Mouse (Mus musculus): ENCODE data around the gene Tmed6. TPM values are rescaled to one million over a fixed set of nuclear protein-coding genes. Genes with fewer than 3 reads are reported as not detected.

The Tmed6 gene
- 0.45 TPM for polyA plus RNA-seq (2017; shearing (Covaris generic))

DNA sequence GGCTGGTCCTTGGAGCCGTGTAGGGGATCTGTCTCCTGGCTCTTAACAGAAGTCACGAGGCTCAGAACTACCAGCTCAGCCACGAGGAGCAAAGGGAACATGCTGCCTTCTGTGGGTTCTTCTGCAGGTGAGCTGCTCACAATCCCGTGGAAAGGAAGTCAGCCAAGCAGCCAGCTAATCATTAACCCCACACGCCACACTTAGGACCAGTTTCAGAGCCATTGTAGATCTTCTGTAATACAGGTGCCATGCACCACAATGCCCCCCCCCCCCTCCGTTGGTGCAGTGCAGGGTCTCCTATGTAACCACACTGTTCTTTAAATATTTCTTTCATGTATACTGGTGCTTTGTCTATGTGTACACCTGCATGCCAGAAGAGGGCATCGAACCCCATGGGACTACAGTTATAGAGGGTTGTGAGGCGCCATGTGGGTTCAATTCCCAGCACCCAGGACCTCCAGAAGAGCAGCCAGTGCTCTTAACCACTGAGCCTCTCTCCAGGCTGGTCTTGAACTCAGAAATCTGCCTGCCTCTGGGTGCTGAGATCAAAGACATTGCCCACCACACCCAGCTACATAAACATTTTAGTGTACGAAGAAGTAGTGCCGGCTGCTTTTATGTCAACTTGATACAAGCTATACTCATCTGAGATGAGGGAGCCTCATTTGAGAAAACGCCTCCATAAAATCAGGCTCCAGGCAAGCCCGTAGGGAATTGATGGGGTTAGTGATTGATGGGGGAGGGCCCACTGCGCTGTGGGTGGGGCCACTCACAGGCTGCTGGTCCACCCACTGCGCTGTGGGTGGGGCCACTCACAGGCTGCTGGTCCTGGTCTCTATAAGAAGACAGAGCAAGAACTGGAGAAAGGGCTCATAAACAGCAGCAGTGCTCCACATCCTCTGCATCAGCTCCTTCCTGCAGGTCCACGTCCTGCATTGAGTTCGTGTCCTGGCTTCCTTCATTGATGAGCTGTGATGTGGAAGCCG, at the start of gene Tmed6:
Gene Tmed6, minus strand, starts transcription at position 134 of the 986 bp plus-strand sequence.

DNA sequence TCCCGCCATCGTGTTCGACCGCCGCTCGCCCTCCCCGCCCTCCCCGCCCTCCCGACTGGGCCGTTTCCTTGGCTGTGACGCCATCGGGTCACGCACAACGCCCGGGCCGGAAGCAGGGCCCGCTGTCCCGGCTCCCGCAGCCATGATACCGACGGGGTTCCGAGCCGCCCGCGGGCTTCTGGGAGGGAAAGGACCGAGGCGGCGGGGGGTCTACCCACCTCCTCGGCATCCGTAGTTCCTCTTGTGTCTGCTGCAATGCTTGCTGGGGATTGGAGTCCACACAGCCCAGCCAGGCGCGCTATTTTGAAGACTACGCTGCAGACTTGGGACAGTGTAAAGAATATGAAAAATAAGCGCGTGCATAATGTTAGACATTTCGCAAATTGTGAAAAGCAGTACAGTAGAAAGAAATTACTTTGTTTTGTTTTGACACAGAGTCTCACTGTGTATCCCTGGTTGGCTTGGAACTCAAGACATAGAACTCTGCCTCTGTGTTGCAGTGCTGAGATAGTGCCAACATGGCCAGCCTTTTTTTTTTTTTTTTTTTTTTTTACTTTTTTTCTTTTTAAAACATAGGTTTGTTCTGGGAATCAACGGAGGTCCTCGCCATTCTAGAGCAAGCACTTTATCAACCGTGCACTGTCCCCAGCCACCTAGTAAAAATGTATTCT, 31.1 kb upstream of the Tmed6 start, which contains the start of gene Terf2:
Gene Terf2, minus strand, starts transcription at position 182 of the 671 bp plus-strand sequence.

DNA sequence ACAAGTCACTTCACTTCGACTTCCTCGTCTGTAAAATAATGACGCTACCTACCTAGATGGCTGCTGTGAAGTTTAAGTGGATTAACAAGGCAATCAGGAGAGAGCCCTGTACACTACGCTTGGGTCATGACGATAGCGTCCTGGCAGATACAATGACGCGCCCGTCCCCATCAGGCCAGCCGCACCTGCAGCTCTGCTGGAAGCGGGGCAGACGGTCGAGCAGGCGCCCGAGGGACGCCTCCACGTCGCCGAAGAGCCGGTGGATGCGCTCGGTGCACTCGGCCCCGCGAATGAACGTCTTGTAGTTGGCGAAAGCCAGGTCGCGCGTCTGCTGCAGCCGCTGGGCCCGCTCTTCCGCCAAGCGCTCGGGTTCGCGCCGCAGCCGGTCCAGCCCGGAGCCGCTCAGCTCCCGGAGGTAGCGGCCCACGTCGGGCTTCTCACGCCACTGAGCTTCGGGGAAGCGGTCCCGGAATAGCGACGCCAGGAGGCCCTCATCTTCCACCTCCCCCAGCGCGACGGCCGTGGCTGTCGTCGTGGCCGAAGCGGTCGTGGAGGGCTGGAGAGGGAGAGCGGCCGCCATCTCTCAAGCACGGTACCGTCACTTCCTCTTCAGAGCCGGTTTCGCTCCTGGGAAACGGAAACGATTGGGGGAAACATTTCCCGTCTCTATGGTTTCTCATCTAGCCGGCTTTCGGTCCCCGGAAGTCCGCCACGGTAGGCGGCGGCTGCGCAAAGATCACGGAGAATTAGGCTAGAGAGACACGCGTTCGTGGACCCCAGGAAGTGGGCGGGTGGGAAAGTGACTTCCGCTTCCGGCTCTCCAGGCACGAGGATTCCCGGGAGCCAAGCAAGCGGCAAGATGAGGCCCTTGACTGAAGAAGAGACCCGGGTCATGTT, 9.1 kb downstream of the Tmed6 start, which contains the start of the genes Cog8 and Nip7:
Gene Cog8, minus strand, starts transcription at position 614 of the 897 bp plus-strand sequence.
Gene Nip7, plus strand, starts transcription at position 802 of the 897 bp plus-strand sequence.

DNA sequence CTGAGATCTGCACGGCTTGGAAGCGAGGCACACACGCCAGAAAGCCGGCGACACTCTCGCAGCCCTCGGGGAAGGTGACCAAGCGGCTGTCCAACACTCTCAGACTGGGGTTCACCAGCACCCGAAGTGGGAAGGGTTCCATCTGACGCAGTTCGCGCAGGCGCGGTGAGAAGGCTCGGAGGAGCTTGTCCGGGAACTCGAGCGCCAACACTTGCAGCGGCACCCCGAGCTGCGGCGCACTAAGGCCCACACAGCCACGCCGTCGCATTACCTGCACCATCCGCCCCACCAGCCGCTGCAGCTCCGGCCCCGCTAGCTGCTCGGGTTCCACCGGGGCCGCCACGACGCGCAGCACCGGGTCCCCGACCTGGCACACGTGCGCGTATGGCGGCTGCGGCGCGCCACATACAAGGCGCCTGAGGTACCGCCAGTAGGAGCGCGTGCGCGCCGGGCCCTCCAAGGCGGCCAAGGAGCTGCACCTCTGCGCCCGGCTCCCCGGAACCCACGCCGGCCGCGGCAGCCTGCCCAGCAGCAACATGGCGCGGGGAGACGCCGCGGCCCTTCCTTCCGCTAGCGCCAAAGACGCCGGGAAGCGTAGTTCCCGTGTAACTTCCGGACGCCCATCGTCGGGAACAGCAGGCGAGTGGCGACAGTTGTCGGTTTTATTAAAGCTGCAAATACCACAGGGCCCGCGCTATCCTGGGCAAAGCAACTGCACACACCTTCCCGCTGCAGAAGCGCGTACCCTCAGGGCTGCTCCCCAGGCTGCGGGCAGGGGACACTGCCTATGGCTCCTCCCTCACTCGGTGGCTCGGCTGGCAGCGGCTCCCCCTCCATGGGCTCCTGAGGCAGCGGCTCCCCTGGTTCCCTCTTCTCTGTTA, 17.1 kb downstream of the Tmed6 start, which contains the start of gene Pdf:
Gene Pdf, minus strand, starts transcription at position 554 of the 881 bp plus-strand sequence.

DNA sequence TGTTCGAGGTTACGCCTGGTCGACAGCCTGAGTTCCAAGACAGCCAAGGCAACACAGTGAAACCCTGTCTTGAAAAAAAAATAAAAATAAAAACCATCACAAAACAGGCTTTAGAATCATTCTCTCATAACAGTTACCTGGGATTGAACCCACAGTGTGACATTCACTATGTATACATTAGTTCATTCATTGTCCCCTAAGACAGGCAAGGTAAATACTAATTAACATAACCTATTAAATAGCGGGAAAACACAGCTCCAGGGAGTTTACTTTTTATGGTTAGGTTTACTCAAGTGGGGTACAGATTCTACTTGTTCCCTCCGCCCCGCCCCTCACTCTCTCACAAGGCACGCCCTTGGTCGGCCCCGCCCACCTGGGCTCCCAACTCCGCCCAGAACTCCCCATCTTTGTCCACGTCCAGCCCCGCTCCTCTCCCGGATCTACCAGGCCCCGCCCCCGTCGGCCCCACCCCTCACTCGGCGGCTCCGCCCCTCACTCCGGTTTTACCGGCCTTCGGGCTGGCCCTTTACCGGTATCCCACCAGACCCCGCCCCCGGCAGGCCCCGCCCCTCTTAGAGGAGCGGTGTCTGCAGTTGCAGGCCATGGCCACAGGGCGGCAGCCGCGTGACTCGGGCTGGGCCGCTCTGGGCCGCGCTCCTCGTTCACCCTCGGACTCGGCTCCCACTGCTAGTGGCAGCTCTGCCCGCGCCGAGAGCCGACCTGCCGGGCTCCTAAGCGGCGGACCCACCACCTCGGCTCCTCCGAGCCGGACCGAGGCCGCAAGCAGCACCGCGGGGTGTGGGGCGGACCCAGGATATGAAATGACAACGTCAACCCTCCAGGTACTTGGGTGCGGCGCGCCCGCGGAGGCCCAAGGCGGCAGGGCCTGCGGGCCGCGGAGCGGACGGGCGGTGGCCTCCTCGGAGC, 34.5 kb downstream of the Tmed6 start, which contains the start of gene Vps4a:
Gene Vps4a, plus strand, starts transcription at position 573 of the 927 bp plus-strand sequence.

Other genes with a start within 250 kb of the Tmed6 start
- 0.12 TPM for gene Has3, start 195.4 kb downstream of the Tmed6 start, polyA plus RNA-seq (2017; shearing (Covaris generic))
- 85.5 TPM for gene Utp4, start 172.0 kb downstream of the Tmed6 start, polyA plus RNA-seq (2017; shearing (Covaris generic))
- gene Sntb2, start 129.9 kb downstream of the Tmed6 start, polyA plus RNA-seq (2017; shearing (Covaris generic)): 33.2 TPM
- 39.7 TPM for gene Vps4a, start 34.4 kb downstream of the Tmed6 start, polyA plus RNA-seq (2017; shearing (Covaris generic))
- gene Pdf, start 17.0 kb downstream of the Tmed6 start, polyA plus RNA-seq (2017; shearing (Covaris generic)): 7.4 TPM
- gene Cog8, start 9.0 kb downstream of the Tmed6 start, polyA plus RNA-seq (2017; shearing (Covaris generic)): 39.6 TPM
- gene Nip7, start 8.8 kb downstream of the Tmed6 start, polyA plus RNA-seq (2017; shearing (Covaris generic)): 49.1 TPM
- gene Terf2, start 30.9 kb upstream of the Tmed6 start, polyA plus RNA-seq (2017; shearing (Covaris generic)): 23.5 TPM
- 47.4 TPM for gene Cyb5b, start 85.0 kb upstream of the Tmed6 start, polyA plus RNA-seq (2017; shearing (Covaris generic))
- 18.6 TPM for gene Nfat5, start 227.8 kb upstream of the Tmed6 start, polyA plus RNA-seq (2017; shearing (Covaris generic))

Data from effector memory CD4-positive, alpha-beta T cell, adult 7 months (primary cell).